Mouse (Mus musculus): ENCODE results near the gene Atf1. TPM values are rescaled to one million over a fixed set of nuclear protein-coding genes. Genes with fewer than 3 reads are reported as not detected.

Gene Atf1
- total RNA-seq (2021), result 10 to 100 TPM; 36.7 to 47.1 TPM
- long read RNA-seq, experiment 1, transcript Atf1-201 (7 exons, 2,365 nt), result major isoform, 9 of 12 reads
- long read RNA-seq, experiment 1, partial matches to known transcripts, result 2 of 12 reads
- long read RNA-seq, experiment 1, other reads (novel, unspliced or antisense), result 1 of 12 reads
- long read RNA-seq, experiment 2, partial matches to known transcripts, result 0 of 14 reads
- long read RNA-seq, experiment 2, other reads (novel, unspliced or antisense), result 10 of 14 reads

- intact Hi-C loops (cut with DNase I), result no loop called here
- peak; percentile 89 to 93 for DNase-seq
These were observed at the start of gene Atf1 for GRCm38 (mm10) chr15:100227663-100228534. Gene Atf1, plus strand, starts transcription at chr15:100227819.

GRCm38 (mm10) chr15:100178487-100178886, 49.1 kb upstream of the Atf1 start:
- no peak for DNase-seq
- intact Hi-C loops (cut with DNase I), result no loop called here

DNA sequence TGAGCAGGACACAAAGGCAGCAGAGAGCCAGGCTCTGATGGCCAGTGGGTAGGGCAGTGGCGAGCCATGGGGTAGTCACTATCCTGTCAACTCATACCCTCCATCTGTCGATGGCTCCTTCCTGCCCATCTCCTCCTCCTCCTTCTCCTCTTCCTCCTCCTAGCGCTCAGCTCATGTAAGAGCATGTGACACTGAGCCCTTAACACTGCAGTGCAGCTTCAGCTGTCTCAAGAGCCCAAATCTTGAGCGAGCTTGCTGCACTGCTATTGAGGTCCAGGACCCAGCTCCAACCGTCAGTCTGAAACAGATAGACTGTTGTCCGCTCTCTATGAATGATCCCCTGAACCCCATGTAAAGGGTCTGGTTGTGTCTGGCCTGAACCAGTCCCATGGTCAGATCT, 47.9 kb upstream of the Atf1 start:
- intact Hi-C loops (cut with DNase I), result no loop called here
- DNase-seq, result no peak

GRCm38 (mm10) chr15:100180221-100180620, 47.4 kb upstream of the Atf1 start:
- intact Hi-C loops (cut with DNase I), result no loop called here
- no peak for DNase-seq

GRCm38 (mm10) chr15:100181841-100182240, 45.8 kb upstream of the Atf1 start:
- DNase-seq, result no peak

DNA sequence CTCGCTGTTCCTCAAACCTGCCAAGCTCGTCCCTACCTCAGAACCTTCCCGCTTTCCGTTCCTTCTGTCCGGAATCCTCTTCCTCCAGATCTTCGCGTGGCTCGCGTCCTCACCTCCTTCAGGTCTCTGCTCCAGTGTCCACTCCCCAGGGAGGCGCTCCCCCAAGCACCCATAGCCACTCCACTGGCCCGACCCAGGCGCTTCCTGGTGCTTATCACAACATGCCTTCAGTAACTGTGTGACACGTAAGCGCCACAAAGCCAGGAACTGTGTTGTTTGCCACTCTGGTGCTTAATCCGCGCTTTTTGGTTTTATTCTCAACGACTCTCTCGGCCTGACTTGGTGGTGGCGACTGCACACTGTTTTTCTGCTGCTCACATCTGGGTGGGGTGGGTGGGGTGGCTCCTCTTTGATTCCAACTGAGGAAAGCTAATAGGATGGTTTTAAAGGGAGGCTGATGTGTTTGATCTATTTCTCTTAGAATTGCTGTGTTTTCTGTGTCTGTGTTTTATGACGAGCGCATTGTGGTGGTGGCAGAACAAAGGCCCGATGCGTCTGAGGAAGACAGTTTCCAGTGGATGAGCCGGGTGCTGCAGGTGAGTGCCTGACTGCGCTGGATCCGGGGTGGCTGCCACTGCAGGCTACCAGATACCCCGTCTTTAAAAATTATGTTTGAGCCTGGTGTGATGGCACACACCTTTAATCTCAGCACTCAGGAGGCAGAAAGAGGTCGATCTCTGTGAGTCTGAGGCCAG, 44.9 kb upstream of the Atf1 start:
- intact Hi-C loops (cut with DNase I), result no loop called here
- DNase-seq, result no peak

More at GRCm38 (mm10) chr15:100181841-100182240, 45.8 kb upstream of the Atf1 start:
- intact Hi-C loops (cut with DNase I), result no loop called here

GRCm38 (mm10) chr15:100183510-100183909, 44.1 kb upstream of the Atf1 start:
- no peak for DNase-seq

GRCm38 (mm10) chr15:100184821-100185496, 42.7 kb upstream of the Atf1 start:
- DNase-seq, result no peak
- intact Hi-C loops (cut with DNase I), result no loop called here

More at GRCm38 (mm10) chr15:100183510-100183909, 44.1 kb upstream of the Atf1 start:
- intact Hi-C loops (cut with DNase I), result no loop called here

DNA sequence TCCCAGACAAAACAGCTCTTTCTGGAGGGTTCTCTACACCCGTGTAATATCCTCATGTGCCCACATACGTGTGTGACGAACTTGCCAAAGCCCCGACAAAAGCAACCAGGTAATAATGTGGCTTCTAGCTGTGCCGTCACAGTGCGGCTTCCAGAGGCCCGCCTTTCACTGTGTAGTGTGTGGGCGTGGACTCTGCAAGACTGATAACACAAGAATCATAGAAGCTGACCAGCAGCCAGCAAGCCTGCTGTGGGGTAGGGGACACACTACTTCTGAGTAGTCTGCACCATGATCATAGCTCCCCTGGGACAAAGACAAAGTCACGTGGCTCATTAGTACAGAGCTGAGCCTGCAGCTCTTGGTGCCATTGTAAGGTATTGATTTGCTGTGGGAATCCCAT, 41.4 kb upstream of the Atf1 start:
- intact Hi-C loops (cut with DNase I), result no loop called here
- DNase-seq, result no peak

GRCm38 (mm10) chr15:100186882-100187672, 40.5 kb upstream of the Atf1 start:
- intact Hi-C loops (cut with DNase I), result no loop called here
- DNase-seq, result no peak

DNA sequence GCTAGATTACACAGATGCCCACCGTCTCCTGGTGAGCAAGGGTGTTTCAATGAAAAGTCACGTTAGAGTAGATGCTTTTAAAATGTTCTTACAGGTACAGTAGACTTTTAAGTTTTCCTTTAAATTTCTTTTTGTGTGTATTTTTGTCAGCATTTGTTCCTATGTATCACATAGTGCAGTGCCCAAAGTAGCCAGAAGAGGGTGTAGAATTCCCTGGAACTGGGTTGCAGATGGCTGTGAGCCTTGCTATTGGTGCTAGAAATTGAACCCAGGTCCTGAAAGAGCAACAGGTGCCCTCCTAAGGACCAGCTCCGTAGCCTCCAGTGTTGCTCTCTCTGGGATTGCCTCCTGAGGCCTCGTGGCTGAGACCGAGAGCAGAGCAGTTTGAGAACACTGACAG, 39.1 kb upstream of the Atf1 start:
- intact Hi-C loops (cut with DNase I), result no loop called here
- DNase-seq, result no peak

- intact Hi-C loops (cut with DNase I), result no loop called here
- no peak for DNase-seq
These were observed 38.6 kb upstream of the Atf1 start for GRCm38 (mm10) chr15:100188962-100189404.

DNA sequence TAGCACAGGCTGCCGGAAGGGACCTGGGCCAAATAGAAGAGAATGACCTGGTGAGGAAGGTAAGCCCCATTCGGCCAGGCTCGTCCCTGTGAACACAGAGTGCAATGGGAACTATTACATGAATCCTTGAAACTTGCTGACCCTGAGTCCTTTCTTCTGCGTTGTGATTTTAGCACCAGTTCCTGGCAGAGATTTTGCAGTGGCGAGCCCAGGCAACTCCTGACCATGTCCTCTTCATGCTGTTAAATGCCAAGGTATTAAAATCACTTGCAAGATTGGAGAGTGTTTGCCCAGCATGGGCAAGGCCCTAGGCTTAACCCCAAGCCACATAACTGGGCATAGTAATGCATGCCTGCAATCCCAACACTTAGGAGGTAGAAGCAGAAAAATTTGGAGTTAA, 37.5 kb upstream of the Atf1 start:
- intact Hi-C loops (cut with DNase I), result no loop called here
- DNase-seq, result no peak

DNA sequence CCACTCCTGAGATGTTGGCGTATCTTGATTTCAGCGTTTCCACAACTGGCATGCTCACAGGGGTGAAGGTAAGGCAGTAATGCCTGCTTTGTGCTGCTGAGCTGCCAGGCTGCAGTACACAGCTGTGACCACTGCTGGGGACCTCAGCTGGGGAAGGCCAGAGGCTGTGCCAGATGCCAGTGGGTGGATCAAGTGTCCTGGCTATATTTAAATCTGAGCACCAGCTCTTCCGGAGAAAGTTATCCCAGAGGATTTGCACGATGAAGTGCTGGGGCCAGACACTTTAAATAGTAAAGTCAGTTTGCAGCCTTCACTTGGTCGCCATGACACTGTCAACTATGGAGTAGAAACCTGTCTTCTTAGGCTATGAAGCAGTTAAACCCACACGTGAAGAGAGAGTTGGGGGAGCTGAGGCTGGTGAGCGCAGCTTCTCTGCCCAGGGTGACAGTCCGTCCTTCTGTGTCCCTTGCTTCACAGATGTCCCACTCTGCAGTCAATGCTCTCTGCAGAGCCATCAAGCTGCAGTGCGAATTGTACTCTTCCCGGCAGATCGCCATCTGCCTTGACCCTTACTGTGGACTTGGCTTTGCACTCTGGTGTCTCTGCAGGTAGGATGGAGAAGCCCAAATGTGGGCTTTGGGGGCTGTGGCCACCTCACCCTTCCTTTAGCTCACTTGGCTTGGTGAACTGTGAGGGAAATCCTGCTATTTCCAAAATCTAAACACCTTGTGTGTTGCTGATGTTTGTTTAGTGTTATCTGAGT, 28.5 kb upstream of the Atf1 start:
- DNase-seq, result peak; percentile 28 to 39
- intact Hi-C loops (cut with DNase I), result no loop called here

- intact Hi-C loops (cut with DNase I), result no loop called here
- peak in 1 of 2 experiments; percentile 20 for DNase-seq
These were observed 27.8 kb upstream of the Atf1 start for GRCm38 (mm10) chr15:100199790-100200189.

- DNase-seq, result no peak
- intact Hi-C loops (cut with DNase I), result no loop called here
These were observed 25.8 kb upstream of the Atf1 start for GRCm38 (mm10) chr15:100201806-100202205.

GRCm38 (mm10) chr15:100202431-100203015, 25.1 kb upstream of the Atf1 start:
- DNase-seq, result no peak
- intact Hi-C loops (cut with DNase I), result no loop called here

- intact Hi-C loops (cut with DNase I), result no loop called here
- DNase-seq, result no peak
These were observed 23.0 kb upstream of the Atf1 start for GRCm38 (mm10) chr15:100204574-100204973.

DNA sequence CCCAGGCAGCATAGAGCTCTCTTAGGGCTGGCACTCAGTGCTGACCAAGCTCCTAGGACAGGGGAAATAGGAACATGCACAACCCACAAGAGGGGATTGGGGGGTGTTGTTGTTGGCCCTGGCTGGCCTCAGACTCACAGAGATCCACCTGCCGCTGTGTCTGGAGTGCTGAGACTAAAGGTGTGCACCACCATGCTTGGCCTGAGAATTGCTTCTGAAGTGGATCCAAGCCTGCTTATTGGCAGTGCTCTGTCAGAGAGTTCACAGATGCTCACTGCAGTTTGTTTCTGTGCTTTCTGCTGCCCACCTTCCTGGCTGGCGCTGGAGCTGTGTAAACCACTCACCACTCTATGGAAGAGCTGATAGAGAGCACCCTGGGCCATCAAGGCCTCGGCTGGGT, 17.6 kb upstream of the Atf1 start:
- intact Hi-C loops (cut with DNase I), result no loop called here
- no peak for DNase-seq
